Mouse (Mus musculus): ENCODE data around the gene Grm4. TPM values are rescaled to one million over a fixed set of nuclear protein-coding genes. Genes with fewer than 3 reads are reported as not detected.
A peak's percentile ranks its signal among the peaks of the same experiment; 100 is the strongest.
"Not testable (repeated sequence)": the region's sequence is repeated elsewhere in the genome, so short reads cannot be mapped to it uniquely, and the experiment has no call there.

The Grm4 gene
- total RNA-seq, 2 experiments from 2014 or later: 14.4 to 18.2 TPM

DNA sequence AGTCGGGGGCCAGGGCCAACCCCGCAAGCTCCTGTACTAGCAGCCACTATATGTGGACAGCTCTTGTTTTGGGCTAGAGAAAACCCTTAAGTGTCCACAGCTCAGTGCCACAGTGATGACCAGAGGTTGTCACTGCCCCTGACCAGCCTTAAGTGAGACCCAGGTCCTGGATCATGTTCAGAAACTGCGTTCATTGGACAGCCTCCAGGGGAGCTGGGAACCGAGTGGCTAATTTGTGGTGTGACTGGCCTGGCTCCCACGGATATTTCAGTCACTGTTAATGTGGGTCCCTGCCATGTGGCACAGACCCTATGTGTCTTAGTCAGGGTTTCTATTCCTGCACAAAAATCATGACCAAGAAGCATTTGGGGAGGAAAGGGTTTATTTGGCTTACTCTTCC is 112.2 kb downstream of the Grm4 start:
- peak; percentile 34 for DNase-seq
- intact Hi-C loops (cut with DNase I): no loop called here

DNA sequence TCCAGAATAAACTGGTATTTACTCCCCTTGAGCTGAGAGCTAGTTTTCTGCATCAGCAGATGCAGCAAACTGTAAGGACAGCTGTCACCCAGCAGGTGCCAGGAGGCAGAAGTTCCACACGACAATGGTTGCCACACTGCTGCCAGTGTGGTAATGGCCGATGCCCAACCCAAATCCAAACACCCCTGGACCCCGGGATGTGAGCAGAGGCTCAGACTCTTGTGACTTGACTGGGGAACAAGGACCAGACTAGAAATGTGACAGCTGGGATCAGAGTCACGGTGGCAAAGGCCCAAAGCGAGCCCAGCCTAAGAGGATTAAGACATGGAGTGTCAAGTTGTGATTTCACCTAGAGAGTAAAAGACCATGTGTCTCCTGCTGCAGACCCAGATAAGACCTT is 112.7 kb downstream of the Grm4 start:
- intact Hi-C loops (cut with DNase I): no loop called here
- DNase-seq: peak; percentile 73

DNA sequence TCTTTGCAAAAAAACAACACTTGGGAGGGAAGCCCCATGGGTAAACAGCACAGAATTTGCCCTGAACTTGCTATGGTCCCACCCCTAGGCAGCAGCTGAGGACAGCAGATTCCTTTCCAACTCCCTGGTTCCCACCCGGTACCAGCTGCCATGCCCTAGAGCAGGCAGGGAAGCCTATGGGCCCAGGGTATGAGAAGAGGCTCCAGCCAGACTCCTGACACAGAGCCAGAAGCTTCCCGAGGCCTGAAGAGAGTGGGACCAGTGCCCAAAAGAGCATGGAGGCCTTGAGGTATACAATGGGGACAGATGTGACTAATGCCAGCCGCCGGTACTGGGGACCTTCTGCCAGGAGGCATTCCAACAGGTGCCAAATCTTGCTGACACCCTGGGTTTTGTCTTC is 114.2 kb downstream of the Grm4 start:
- intact Hi-C loops (cut with DNase I): no loop called here
- DNase-seq: peak; percentile 93

DNA sequence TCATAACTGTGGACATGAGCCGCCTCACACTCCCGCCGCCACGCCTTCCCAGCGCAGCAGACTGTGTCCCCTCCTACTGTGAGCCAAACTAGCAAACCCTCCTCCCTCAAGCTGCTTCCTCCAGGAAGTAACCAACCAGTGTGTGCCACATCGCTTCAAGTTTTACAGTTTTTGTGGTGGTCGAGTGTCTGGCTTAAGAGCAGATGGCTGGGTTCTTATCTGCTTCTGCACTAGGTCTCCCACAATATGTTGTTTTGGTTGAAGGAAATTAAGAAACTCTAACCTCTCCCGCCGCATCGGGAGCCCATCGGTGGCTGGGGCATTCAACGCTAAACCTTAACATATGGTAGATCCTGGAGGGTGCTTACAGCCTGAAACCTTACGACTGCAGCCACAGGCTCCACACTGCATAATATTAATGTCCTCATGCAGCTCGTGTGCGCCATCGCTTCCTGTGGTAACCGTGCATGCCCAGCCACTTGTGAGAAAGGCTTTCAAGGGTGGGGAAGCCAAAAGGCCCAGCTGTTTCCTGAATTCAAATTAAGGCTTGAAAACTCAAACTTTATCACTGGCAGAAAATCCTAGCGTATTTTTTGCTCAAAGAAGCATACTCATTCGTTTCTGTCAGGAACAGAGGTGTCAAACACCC is 115.7 kb downstream of the Grm4 start:
- intact Hi-C loops (cut with DNase I): no loop called here

DNA sequence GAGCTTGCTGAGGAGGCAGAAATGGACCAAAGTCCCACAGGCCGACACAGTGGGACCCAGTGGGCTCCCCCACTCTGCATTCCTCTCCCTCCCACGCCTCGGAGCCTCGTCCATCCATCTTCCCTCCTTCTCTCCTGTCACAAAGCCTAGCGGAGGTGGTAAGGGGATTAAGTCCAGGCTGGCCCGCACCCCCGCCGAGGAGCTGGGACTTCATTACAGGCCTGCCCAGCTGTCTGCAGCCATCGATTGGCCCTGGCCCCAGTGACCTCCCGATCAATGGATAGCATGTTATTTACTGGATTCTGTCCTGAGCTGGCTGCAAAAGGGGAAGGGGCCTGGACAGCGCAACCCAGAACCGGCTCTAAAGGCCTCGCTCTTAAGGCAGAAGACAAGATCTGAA is 120.0 kb downstream of the Grm4 start:
- no peak for DNase-seq
- intact Hi-C loops (cut with DNase I): no loop called here

More for the DNA sequence above, 115.7 kb downstream of the Grm4 start:
- DNase-seq: no peak

DNA sequence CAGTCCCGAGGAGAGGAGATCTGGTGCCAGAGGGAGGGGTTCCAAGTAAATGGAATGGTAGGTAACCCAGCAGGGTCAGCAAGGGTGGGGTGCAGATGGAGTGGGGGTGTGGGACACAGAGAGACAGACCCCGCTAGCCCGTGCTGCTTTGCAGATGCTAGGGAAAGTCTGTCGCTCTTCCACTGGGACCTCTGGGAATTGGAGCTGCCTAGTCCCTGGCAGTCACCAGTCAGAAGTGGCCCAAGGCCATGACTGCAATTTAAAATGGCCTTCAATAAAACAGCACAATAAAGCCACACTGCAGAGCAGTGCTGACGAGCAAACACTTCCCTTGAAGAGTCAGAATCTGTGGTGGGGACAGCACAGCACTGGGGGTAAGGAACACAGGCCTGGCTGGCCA is 127.3 kb downstream of the Grm4 start:
- intact Hi-C loops (cut with DNase I): no loop called here
- DNase-seq: peak; percentile 54

DNA sequence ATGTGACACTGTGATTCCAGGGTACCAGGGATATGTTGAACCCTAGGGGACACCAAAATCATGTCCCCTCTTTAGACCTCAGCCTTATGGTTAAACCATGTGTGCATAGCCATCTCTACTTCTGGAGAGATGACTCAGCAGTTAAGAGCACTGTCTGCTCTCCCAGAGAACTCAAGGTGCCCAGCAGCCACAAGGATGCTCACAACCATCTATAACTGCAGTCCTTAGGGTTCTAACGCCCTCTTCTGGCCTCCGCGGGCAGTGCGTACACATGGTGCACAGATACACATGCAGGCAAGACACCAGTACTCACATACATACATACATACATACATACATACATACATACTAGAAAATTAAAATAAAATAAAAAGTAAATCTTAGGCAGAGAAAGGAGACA is 127.8 kb downstream of the Grm4 start:
- intact Hi-C loops (cut with DNase I): no loop called here

DNA sequence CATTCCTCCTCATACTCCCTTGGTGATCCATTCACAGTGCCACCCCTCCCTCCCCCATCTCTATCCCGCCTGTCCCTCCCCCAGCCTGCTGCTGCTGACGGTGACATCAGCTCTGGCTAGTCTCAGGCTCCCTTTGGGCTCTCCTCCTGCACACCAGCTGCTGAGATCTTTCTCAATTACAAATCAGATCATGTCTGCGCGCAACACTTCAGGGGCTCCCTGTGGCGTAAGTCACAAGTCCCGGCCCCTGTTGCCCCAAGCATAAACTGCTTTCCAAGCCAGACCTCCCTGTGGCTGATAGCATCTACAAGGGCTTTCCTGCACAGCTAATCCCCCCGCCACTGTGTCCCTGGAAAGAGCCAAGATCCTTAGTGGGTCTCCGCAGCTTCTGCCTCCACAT is 128.3 kb downstream of the Grm4 start:
- intact Hi-C loops (cut with DNase I): no loop called here
- DNase-seq: peak; percentile 67

More for the DNA sequence above, 127.8 kb downstream of the Grm4 start:
- peak; percentile 36 for DNase-seq

DNA sequence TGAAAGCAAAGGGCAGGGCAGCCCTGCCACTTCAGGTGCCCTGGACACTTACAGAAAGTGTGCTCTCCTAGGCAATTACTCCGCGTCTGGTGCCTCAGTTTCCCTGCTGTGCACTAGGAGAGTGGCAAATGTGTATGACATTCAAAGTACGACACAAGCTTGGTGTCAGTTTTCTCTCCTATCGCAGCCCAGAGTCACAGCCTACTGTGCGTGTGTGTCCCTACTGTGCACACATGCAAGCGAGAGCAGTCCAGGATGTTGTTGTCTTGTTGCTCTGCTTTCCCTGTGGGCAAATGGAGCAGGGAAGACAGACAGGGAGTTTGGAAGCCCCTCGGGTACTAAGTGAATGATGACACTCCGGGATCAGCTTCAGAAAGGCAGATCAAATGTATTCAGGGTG is 131.2 kb downstream of the Grm4 start:
- DNase-seq: no peak
- intact Hi-C loops (cut with DNase I): no loop called here

DNA sequence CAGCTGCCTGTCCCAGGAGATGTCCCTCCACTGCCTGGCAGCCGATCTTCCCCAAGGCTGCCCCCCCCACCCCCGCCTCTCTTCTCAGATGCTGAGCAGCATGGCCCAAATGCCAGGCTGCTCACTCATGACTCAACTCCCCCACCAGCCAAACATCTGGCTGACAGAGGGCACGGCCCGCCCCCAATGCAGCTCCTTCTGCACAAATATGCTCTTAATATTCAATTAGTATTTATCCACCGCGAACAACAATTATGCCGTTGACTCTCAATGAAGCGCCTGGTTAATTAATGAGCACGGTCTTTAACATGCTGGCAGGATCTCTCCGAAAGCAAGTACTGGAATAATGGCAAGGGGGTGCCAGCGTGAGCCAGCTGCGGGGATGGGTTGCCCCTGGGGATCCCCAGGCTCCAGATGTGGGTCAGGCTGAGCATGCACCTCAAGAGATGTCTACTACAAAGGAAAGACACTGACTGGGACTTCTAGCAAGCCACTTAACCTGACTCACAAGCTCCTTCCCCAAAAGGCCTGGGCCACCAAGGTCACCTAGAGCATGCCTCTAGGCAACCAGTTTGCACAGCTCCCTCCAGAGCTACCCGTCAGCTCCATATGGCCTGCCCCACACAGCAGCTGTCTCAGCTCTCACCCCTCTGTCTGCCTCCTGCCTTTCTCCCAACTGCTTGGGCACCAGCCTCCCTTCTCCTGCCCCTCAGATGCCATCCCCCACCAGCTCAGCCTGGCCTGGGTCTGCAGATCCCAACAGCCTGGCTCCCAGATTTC is 131.8 kb downstream of the Grm4 start:
- DNase-seq: peak; percentile 62
- intact Hi-C loops (cut with DNase I): no loop called here

DNA sequence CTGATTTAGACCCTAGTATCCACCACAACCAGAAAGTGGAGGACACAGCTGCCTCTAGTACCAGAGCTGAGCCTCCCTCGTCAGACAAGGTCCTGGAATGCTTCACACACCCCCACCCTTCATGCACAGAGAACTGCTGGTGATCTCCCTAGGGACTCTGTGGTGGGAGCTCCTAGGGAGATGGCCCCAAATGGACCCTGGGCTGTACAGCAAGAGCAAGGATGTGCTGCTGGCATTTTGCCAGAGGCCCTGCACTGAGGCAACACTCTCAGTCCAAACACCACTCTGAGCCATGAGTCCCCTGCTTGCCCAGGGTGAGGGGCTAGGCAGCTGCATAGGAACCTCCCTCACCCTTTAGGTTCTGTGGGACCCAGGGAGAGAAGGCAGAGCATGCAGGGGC is 134.8 kb downstream of the Grm4 start:
- intact Hi-C loops (cut with DNase I): no loop called here

DNA sequence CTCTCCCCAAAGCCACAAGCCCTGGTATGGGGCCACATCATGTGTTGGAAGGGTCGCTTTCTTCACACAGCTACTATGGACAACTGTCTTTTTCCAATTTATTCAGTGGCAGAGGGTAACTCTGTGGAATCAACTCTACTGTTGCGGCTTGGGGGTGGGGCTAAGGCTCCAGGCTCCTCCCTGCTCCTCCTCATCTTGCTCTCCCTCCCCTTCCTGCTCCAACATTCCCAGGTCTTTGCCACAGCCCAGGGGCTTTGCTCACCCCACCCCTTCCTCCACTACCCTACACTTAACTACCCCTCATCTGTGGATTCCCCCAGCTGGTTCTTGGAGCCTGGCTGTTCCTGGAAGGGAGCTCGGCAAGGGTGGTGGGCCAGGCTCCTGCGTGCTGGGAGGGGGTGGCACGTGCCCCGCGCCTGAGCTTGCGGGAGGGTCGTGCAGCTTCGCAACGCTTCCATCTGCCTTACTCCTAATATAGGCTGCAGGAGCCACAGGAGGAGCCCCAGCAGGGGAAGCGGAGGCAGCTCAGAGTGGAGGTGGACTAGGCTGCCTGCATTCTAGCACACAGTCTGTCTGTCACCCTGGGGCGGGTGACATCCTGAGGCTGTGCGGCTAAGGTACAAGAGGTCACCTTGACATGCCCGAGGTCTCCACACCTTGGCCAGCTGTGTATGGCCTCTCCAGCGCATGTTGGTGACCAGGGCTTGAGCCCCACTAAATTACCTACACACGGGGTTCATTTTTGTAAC is 135.5 kb downstream of the Grm4 start:
- no peak for DNase-seq
- intact Hi-C loops (cut with DNase I): no loop called here

More for the DNA sequence above, 134.8 kb downstream of the Grm4 start:
- DNase-seq: no peak

DNA sequence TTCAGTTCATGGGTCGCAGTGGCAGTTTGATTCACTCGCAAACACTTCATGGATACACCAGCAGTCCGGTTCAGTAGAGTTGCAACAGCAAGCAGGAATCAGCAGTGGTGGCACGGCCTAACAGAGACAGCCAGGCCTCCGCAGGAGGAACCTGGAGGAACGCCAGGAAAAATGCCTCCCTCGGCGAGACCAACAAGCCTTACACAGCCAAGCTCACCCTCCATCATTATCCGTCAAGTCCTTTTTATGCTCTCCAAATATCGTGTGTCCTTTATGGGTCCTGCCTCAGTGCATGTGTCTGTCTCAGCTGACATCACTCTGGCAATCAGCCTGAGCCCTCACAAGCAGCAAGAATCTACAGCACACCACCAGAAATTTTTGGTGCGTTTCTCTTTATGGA is 138.3 kb downstream of the Grm4 start:
- DNase-seq: peak; percentile 42
- intact Hi-C loops (cut with DNase I): no loop called here

DNA sequence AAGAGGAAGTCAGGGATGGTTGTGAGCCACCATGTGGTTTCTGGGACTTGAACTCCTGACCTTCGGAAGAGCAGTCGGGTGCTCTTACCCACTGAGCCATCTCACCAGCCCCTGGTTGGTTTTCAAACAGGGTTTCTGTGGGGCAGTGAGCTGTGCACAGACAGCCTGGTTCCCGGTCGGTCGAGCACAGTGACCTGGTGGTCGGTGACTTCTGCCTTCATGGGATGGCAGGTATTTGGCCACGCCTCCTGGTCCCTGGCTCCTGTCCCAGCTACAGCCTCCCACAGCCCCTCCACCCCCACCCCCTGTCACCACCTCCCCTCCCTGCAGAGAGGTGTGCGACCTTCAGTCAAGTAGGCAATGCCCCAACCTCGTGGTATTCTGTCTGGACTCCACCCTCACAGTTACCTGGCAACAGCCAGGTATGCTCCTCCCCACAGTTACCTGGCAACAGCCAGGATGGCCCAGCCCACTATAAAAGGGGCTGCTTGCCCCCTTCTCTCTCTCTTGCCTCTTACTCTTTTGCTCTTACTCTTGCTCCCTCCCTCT is 140.2 kb downstream of the Grm4 start:
- DNase-seq; intact Hi-C loops (cut with DNase I): not testable (repeated sequence)

DNA sequence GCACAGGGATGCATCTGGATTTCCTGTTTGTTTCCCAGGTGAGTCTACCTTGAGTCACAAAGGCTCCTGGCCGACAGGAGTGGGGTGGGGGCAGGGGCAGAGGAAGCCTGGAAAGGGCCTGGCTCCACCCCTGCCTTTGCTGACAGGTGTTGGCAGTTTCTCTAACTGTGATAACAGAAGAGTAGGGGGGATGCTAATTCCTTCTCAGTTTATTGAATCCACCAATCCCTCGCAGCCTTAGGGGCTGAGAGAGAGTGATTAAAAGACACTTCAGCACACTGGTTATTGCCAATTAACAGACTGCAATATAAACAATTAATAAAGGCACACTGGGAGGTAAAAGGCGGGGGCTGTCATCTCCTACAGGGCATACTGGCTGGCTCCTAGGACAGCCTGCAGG is 142.2 kb downstream of the Grm4 start:
- intact Hi-C loops (cut with DNase I): no loop called here

DNA sequence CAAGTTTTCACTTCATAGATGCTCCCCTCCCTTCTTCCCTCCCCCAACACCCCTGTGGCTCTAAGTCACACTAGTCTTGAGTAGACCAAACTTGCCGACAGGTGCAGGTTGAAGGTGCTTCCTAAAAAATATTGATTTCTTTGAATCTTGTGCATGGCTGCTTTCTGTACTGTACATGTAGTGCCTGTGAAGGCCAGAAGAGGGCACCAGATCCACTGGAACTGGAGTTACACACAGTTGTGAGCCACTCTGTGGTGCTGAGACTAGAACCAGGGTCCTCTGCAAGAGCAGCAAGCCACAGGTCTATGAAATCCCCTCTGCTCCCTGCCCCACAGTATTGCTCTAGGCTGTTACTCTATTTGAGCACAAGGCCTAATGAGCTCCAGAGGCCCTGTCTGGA is 144.1 kb downstream of the Grm4 start:
- intact Hi-C loops (cut with DNase I): no loop called here
- DNase-seq: no peak

More for the DNA sequence above, 142.2 kb downstream of the Grm4 start:
- no peak for DNase-seq

DNA sequence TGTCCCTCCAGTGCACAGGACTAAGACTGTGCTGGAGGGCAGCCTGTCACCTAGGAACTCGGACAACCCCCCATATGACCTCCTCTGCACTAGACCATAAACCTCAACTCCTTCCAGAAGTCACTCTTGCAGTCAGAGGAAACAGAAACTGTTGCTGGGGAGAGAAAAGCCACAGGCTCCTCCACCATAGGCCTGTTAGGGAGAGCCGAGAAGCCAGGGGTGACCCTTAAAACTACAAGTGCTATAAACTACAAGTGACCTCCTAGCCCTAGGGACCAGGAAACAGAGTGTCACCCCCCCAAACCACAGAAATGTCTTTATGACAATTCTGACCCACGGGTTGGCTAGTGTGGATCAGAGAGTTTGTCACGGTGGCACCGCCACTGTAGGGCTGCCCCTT is 145.7 kb downstream of the Grm4 start:
- intact Hi-C loops (cut with DNase I): no loop called here
- DNase-seq: no peak
